Mouse (Mus musculus) liver, embryonic 11.5 days (tissue): ENCODE results near the gene Flvcr2. TPM values are rescaled to one million over a fixed set of nuclear protein-coding genes. Genes with fewer than 3 reads are reported as not detected.

Experiments
- ATAC-seq: fragments of 200-750 bp; cut with Nextera tagmentation; replicated peaks from 2 replicates; pipeline ENCODE4 v1.8.0; 2017; ENCODE audit warnings: moderate number of reproducible peaks, mild to moderate bottlenecking, moderate TSS enrichment, moderate library complexity; ENCODE audit not compliant: low FRiP score
- DNase-seq: peaks from one replicate; pipeline ENCODE4 v3.0.0-alpha.2; 2017; ENCODE audit warnings: low spot score
- H3K27ac ChIP-seq: fragments of 300-500 bp; sonication (generic); 2 replicates; pipeline ENCODE4 v1.5.1; 2014; ENCODE audit warnings: mild to moderate bottlenecking, low read depth, low read length, control low read depth
- H3K27me3 ChIP-seq: fragments of 300-500 bp; sonication (generic); replicated peaks from 2 replicates; pipeline ENCODE4 v1.6.1; 2014; ENCODE audit warnings: low read length, mixed read lengths; ENCODE audit not compliant: control insufficient read depth, insufficient read depth
- H3K36me3 ChIP-seq: fragments of 300-500 bp; sonication (generic); 2 replicates; pipeline ENCODE4 v1.6.1; 2014; ENCODE audit warnings: mild to moderate bottlenecking, low read length, moderate library complexity, mixed read lengths; ENCODE audit not compliant: control insufficient read depth, insufficient read depth
- H3K4me1 ChIP-seq: fragments of 300-500 bp; sonication (generic); replicated peaks from 2 replicates; pipeline ENCODE4 v1.6.1; 2014; ENCODE audit warnings: low read length, mixed read lengths; ENCODE audit not compliant: control insufficient read depth, insufficient read depth
- H3K4me2 ChIP-seq: fragments of 300-500 bp; sonication (generic); 2 replicates; pipeline ENCODE4 v1.6.1; 2014; ENCODE audit warnings: mild to moderate bottlenecking, control low read depth, moderate library complexity
- H3K4me3 ChIP-seq: fragments of 300-500 bp; sonication (generic); 2 replicates; pipeline ENCODE4 v1.5.1; 2014; ENCODE audit warnings: low read depth, low read length, control low read depth
- H3K9ac ChIP-seq: fragments of 300-500 bp; sonication (generic); 2 replicates; pipeline ENCODE4 v1.6.1; 2014; ENCODE audit warnings: low read depth, low read length, control low read depth
- H3K9me3 ChIP-seq: fragments of 300-500 bp; sonication (generic); 2 replicates; pipeline ENCODE4 v1.6.1; 2016; ENCODE audit warnings: low read length, inconsistent platforms, mixed read lengths; ENCODE audit not compliant: control insufficient read depth
- WGBS: fragments of 180-500 bp; shearing (Covaris S2); extraction: QIAGEN DNeasy Blood & Tissue Kit; methylation state at CpG from one replicate; pipeline ENCODE4 v1.1.7; 2014; 5-methylcytosine and 5-hydroxymethylcytosine counted together
- microRNA-seq: library from miRNA; unstranded; fragments of <30 nt; microRNA quantifications from one replicate; pipeline ENCODE4, GENCODE M21; 2017; ENCODE audit warnings: borderline number of aligned reads
- polyA plus RNA-seq: library from polyadenylated mRNA; unstranded; fragments of >200 nt; fragmentation: Nextera tagmentation; extraction: Ambion mirVana; gene quantifications from 2 replicates; pipeline ENCODE4 v1.2.1, GENCODE M21; 2014

The Flvcr2 gene
- polyA plus RNA-seq, 1 experiment from 2014 or later = 3.9 TPM

DNA sequence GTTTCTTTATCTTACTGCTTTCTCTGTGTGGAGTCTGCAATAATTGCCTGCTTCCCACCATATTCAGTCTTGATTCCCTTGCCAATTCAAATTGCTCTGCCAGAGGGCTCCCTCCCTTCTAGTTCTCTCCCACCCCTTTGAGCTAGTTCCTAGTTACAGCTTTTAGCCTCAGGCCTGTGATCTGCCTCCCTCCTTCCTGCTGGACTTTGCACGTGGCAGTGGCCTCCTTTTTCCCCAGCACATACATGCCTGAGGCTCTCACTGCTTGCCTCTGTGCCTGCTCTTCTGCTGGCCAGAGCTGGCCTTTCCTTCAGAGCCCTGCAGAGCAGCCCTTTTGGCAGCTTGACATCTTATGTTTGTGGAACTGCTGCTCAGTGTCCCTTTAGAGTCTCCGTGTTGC lies 116.2 kb downstream of the Flvcr2 start:
- Histone ChIP-seq H3K4me1 (no peaks in the 10 kb centered on the region), H3K27me3 (no peaks in the 10 kb centered on the region), H3K4me3 (no peak overlapping the region), H3K27ac (no peak overlapping the region), H3K36me3 (no peaks in the 10 kb centered on the region), H3K9me3 (no peaks in the 10 kb centered on the region), H3K9ac (no peak overlapping the region), H3K4me2 (no peak overlapping the region)
- DNase-seq (no peak), ATAC-seq (no peak)
- 57% methylated on average over 2 of the region's 2 CpGs for WGBS

Small RNAs within 50 kb of the gene (microRNA-seq; reads per million reads assigned to microRNA genes)
- gene Gm47285 = 1.4 reads per million

Other genes with a start within 250 kb of the Flvcr2 start
- 0.21 and 0.59 TPM in 2 replicates for gene Jdp2, start 147.5 kb upstream of the Flvcr2 start, polyA plus RNA-seq
- 6.8 and 8.6 TPM in 2 replicates for gene Batf, start 59.9 kb upstream of the Flvcr2 start, polyA plus RNA-seq
- gene Erg28, start 78.0 kb downstream of the Flvcr2 start, polyA plus RNA-seq = 138 and 141 TPM in 2 replicates
- 13.9 and 14.6 TPM in 2 replicates for gene Ttll5, start 78.1 kb downstream of the Flvcr2 start, polyA plus RNA-seq